Comparison of ENCODE assay signal across 13 mouse cellular contexts in the genomic region with DNA sequence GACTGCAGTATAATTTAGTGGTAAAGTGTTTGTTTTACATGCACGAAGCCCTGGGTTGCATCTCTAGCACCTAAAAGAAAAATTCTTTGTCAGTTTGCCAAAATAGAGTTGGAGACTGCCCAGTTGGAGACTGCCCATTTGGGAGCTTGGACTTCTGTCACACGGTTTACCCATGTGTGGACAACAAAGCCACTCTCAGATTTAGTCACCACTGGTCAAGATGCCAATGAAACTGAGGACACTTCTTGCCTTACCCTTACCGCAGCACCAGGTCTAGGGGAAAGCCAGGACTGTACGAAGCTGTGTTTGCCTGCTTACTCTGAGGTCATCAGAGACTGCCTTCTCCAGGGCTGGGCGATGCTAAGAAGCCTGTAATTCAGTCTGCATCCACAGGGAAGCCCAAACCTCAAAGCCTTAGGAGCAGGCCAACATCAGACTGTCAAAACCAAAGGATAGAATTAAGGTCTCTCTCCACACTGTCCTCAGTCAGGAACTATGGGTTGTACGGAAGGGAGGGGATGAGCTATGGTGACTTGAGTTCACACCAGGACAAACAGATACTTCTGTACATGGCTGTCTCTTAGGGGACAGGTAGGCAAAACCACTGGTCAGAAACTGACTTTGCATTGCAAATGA. TPM values are rescaled to one million over a fixed set of nuclear protein-coding genes. Genes with fewer than 3 reads are reported as not detected.
DNase-seq lines count a peak whose midpoint lies in the region; ATAC-seq and TF ChIP-seq lines count a peak whose summit lies in the region.
"Had no signal": no experiment of that assay in that cellular context is flagged by ENCODE, and none has a peak within 500 bp of the region (broad histone marks: within the 10 kb centered on the region; RNA-seq: fewer than 3 reads in every experiment).

No protein-coding gene starts in this region.

- no peak for TF ChIP-seq EP300 in lung, postnatal 0 days (IDR thresholded peaks at IDR 0.05)

- H3K9me3 ChIP-seq in limb, embryonic 14.5 days (ENCODE audit: control insufficient read depth, low read length): no peaks in the 10 kb centered on the region
- no peaks in the 10 kb centered on the region for H3K9me3 ChIP-seq in limb, embryonic 10.5 days (replicated peaks)
- no peaks in the 10 kb centered on the region for H3K9me3 ChIP-seq in lung, postnatal 0 days (ENCODE audit: low read length)
- H3K9me3 ChIP-seq: forebrain, embryonic 10.5 days; liver, embryonic 15.5 days had no signal

- no peaks in the 10 kb centered on the region for H3K36me3 ChIP-seq in limb, embryonic 14.5 days (ENCODE audit: control insufficient read depth, insufficient read depth, low read length)
- H3K36me3 ChIP-seq in limb, embryonic 10.5 days: no peaks in the 10 kb centered on the region
- H3K36me3 ChIP-seq in lung, postnatal 0 days (ENCODE audit: insufficient read depth, low read length): no peaks in the 10 kb centered on the region
- H3K36me3 ChIP-seq: forebrain, embryonic 10.5 days; liver, embryonic 15.5 days had no signal

- no peak overlapping the region for H3K9ac ChIP-seq in limb, embryonic 14.5 days (ENCODE audit: low read depth, low read length, severe bottlenecking)
- no peak overlapping the region for H3K9ac ChIP-seq in lung, postnatal 0 days (replicated peaks; ENCODE audit: low read depth)
- H3K9ac ChIP-seq: liver, embryonic 15.5 days had no signal

- no peak for ATAC-seq in limb, embryonic 14.5 days (ENCODE audit: low FRiP score, low read depth)
- peak; percentile 78 for ATAC-seq in lung, postnatal 0 days
- no peak for ATAC-seq in erythroid progenitor cell, adult 5-6 weeks (replicated peaks; ENCODE audit: low FRiP score, poor library complexity, severe bottlenecking)

- no peak overlapping the region for H3K4me3 ChIP-seq in limb, embryonic 14.5 days (replicated peaks; ENCODE audit: low read length)
- H3K4me3 ChIP-seq in limb, embryonic 10.5 days: no peak overlapping the region
- no peak overlapping the region for H3K4me3 ChIP-seq in lung, postnatal 0 days (ENCODE audit: low read depth, low read length)
- H3K4me3 ChIP-seq: forebrain, embryonic 10.5 days; liver, embryonic 15.5 days had no signal

- peak; percentile 95 for DNase-seq in heart, adult 11 months
- no peak for DNase-seq in heart, adult 8-10 months (ENCODE audit: low spot score)
- peak; percentile 16 for DNase-seq in limb, embryonic 14.5 days (ENCODE audit: low spot score)
- DNase-seq in limb, embryonic 10.5 days (ENCODE audit: low spot score): no peak
- DNase-seq in adrenal gland, postnatal 10 days: peak; percentile 62
- DNase-seq in lung, postnatal 0 days (ENCODE audit: low spot score): peak; percentile 70
- DNase-seq in layer of hippocampus, postnatal 25 days (ENCODE audit: extremely low spot score in 1 of 2, low spot score in 1 of 2): no peak
- DNase-seq: cerebellum, postnatal 14 days; gastrocnemius, postnatal 14 days; thymus, adult 2 months had no signal

- H3K27me3 ChIP-seq in limb, embryonic 14.5 days (ENCODE audit: control insufficient read depth, insufficient read depth, low read length): no peaks in the 10 kb centered on the region
- no peaks in the 10 kb centered on the region for H3K27me3 ChIP-seq in limb, embryonic 10.5 days (ENCODE audit: low read depth, poor library complexity, severe bottlenecking)
- H3K27me3 ChIP-seq in lung, postnatal 0 days (replicated peaks; ENCODE audit: insufficient read depth, low read length): no peaks in the 10 kb centered on the region
- H3K27me3 ChIP-seq: liver, embryonic 15.5 days had no signal

- no peak overlapping the region for H3K27ac ChIP-seq in limb, embryonic 14.5 days (replicated peaks; ENCODE audit: low read depth, low read length)
- no peak overlapping the region for H3K27ac ChIP-seq in limb, embryonic 10.5 days
- H3K27ac ChIP-seq in lung, postnatal 0 days (ENCODE audit: low read length): no peak overlapping the region
- H3K27ac ChIP-seq: forebrain, embryonic 10.5 days; liver, embryonic 15.5 days had no signal

- 77% methylated on average over 6 of the region's 6 CpGs for WGBS in limb, embryonic 14.5 days
- 89% methylated on average over 6 of the region's 6 CpGs for WGBS in limb, embryonic 10.5 days
- 40% methylated on average over 6 of the region's 6 CpGs for WGBS in lung, postnatal 0 days

- no peak overlapping the region for H3K4me2 ChIP-seq in limb, embryonic 14.5 days (replicated peaks; ENCODE audit: low read depth, low read length, severe bottlenecking)
- H3K4me2 ChIP-seq in lung, postnatal 0 days (replicated peaks; ENCODE audit: low read depth, low read length): no peak overlapping the region
- H3K4me2 ChIP-seq: liver, embryonic 15.5 days had no signal

- no peak for TF ChIP-seq POLR2A in limb, embryonic 14.5 days (IDR thresholded peaks at IDR 0.05; ENCODE audit: borderline replicate concordance, extremely low read depth, insufficient read depth, insufficient read length)

- peaks cover 20% of the 10 kb centered on the region for H3K4me1 ChIP-seq in limb, embryonic 14.5 days (ENCODE audit: control insufficient read depth, insufficient read depth, low read length)
- peaks cover 16% of the 10 kb centered on the region for H3K4me1 ChIP-seq in limb, embryonic 10.5 days
- H3K4me1 ChIP-seq in lung, postnatal 0 days (ENCODE audit: insufficient read depth, low read depth, low read length): peaks cover 4% of the 10 kb centered on the region; the same call in 1 of the 2 replicates

- peak; percentile 43 for TF ChIP-seq CTCF in lung, postnatal 0 days (IDR thresholded peaks at IDR 0.05)

RNA-seq across cellular contexts. Expression of a gene that starts 29.8 kb away (rescaled TPM):
- total RNA-seq in heart, adult 8-10 months (2022): 100 to 1,000 TPM; 124 to 170 (median 134) TPM
- 63.8 and 91.5 TPM in 2 replicates for polyA plus RNA-seq in limb, embryonic 14.5 days (2012; rRNA removed)
- polyA plus RNA-seq in limb, embryonic 14.5 days (2014; fragmentation: Nextera tagmentation; extraction: Ambion mirVana): 46.7 and 55.5 TPM in 2 replicates
- 13.4 and 18.8 TPM in 2 replicates for polyA plus RNA-seq in limb, embryonic 10.5 days (2016; fragmentation: Nextera tagmentation; extraction: Ambion mirVana)
- 100 to 1,000 TPM; 113 to 121 TPM for total RNA-seq in adrenal gland, postnatal 10 days (2021)
- 25.4 and 32.0 TPM in 2 replicates for polyA plus RNA-seq in lung, postnatal 0 days (2015; fragmentation: Nextera tagmentation; extraction: Ambion mirVana)
- 10.9 and 19.8 TPM in 2 replicates for total RNA-seq in erythroid progenitor cell, adult 5-6 weeks (2015; ENCODE audit: low replicate concordance)
- 11.9 and 12.6 TPM in 2 replicates for total RNA-seq in erythroid progenitor cell, adult 5-6 weeks (2017; ENCODE audit: low replicate concordance)
- 100 to 1,000 TPM; 101 to 111 TPM for total RNA-seq in layer of hippocampus, postnatal 25 days (2021)

Comparison
In these comparisons a context has a peak if more than half of its experiments do, and no peak if none do; other contexts are left out.
1. DNase-seq: peak in heart, adult 11 months (single experiment), limb, embryonic 14.5 days (single experiment), adrenal gland, postnatal 10 days (single experiment) and lung, postnatal 0 days (single experiment); none in heart, adult 8-10 months (single experiment), limb, embryonic 10.5 days (single experiment) and layer of hippocampus, postnatal 25 days (0 of 2).
2. RNA of a gene that starts 29.8 kb away (total RNA-seq): 124 to 170 TPM in heart, adult 8-10 months, 113 to 121 TPM in adrenal gland, postnatal 10 days and 101 to 111 TPM in layer of hippocampus, postnatal 25 days; 10.9 to 19.8 TPM in erythroid progenitor cell, adult 5-6 weeks; every median in the first group is over 4 times any median in the second.